Mouse (Mus musculus): Measurements from ENCODE around the gene Nr1h2. TPM values are rescaled to one million over a fixed set of nuclear protein-coding genes. Genes with fewer than 3 reads are reported as not detected.

The Nr1h2 gene
- total RNA-seq, 1 experiment from 2014 or later = 69.3 TPM

DNA sequence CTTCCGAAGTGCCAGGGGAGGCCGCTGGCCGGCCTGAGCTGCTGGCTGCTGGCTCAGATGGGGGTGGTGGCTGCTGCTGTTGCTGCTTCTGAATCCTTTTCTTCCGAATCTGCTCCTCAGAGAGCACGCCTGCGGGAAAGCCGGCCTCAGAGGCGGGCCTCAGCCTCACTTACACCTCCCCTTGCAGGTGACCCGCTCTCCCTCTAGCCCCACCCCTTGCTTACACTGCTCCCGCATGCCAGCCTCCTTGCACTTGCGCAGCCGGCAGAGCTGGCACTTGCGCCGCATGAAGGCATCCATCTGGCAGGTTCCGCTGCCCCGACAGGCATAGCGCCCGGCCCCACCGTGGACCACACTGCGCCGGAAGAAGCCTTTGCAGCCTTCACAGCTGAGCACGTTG lies 2.0 kb downstream of the Nr1h2 start:
- no peak for ATAC-seq (replicated peaks; ENCODE audit: low read depth, poor library complexity, severe bottlenecking)

DNA sequence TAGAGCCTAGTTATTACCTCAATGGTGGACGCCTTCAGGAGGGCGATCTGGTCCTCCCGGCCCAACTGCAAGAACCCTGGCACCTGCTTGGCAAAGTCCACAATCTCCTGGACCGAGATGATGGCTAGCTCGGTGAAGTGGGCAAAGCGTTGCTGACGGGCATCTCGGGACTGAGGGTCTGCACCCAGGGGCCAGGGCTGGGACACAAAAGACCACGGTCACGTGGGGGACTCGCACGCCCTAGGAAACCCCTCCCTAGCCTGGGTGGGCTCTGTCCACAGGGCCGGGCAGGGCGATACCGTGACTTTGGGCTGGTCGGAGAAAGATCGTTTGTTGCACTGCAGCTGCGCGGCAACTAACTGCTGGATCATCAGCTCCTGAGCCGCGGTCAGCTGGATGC lies 2.5 kb downstream of the Nr1h2 start:
- no peak for ATAC-seq (replicated peaks; ENCODE audit: low read depth, poor library complexity, severe bottlenecking)

DNA sequence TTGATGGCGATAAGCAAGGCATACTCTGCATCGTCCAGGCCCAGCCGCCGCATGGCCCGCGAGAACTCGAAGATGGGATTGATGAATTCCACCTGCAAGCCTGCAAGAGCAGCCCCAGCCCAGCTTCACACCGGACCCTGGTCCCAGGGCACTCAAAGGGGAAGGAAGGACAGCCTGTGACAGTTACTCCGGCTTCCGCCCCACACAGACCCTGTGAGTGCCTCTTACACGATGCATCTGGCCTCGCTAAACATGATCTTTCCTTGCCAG lies 3.4 kb downstream of the Nr1h2 start:
- no peak for ATAC-seq (replicated peaks; ENCODE audit: low read depth, poor library complexity, severe bottlenecking)

DNA sequence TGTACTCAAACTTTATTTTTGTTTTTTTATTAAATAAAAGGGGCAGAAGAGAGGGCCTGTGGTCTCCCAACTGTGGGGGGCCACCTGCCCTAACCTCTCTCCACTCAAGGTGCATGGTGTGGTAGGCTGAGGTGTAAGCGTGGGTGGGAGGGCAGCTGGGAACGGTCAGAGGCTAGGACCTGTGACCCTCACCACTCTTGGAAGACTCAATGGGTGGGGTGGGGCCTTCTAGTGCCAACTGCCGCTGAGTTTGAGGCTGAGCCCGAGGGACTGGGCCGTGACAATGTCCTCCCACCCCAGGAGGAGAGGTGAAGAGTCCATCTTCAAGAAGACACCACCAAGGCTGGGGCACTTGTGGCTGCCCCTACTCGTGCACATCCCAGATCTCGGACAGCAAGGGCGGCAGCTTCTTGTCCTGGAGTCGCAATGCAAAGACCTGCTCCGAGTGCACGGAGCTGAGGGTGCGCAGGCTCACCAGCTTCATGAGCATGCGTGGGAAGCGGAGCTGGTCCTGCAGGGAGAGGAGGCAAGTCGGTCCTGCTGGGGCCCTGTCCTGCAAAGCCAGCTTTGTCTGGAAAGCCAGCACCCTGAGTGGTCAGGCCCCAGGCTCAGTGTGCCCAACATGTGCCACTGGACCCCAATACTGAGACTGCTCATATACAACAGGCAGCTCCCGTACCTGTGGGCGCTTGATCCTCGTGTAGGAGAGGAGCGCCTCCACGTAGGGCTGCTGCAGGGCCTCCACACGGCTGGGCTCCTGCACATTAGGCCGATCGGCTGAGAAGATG lies 3.9 kb downstream of the Nr1h2 start:
- ATAC-seq (replicated peaks; ENCODE audit: low read depth, poor library complexity, severe bottlenecking) = no peak

DNA sequence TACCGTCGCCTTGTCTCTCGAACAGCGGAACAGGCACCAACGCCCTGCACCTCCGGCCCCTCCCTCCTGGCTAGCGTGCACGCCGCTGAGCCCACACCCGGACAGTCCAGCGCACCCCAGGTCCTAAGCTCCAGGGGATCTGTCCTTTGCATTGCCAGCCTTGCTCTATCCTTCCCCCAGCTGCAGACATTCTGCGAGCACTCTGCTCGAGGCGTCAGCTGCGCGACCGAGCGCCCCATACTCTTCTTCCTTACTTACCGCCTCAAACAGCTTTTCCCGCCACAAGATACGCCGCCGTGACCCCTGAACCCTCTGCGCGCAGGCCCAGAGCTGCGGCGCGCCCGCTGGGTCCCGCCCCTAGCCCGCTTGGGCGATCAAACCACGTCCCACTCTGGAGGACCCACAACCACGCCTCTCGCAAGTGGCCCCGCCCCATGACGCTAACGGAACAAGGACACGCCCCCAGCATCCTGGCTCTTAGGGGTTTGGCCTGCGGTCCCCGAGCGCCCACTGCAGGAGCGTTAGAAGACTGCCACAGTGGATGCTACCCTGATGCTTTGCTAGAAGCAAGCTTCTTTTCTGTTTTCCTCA lies 5.2 kb downstream of the Nr1h2 start, which contains the start of gene Pold1:
TSS of gene Pold1 (minus strand) at position 353 of the 591 bp plus-strand sequence.
- peak; percentile 77 for ATAC-seq (replicated peaks; ENCODE audit: low read depth, poor library complexity, severe bottlenecking)

DNA sequence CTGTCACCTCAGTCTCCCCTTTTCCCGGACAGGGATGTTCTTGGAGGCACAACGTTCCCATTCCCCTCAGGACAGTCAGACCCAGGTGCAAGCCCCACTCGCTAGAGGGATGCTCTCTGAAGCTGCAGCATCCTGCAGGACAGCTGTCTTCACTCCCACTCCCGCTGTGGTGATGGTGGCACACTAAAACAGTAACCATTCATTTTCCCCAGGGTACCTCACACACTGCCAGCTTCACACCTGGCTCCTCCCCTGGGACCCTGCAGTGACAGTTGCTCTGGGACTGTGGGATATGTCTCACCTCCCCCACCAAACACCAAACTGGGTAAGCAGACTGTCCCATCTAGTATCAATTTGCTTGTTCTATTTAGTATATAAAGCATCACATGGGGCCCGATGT lies 6.0 kb downstream of the Nr1h2 start:
- no peak for ATAC-seq (replicated peaks; ENCODE audit: low read depth, poor library complexity, severe bottlenecking)

DNA sequence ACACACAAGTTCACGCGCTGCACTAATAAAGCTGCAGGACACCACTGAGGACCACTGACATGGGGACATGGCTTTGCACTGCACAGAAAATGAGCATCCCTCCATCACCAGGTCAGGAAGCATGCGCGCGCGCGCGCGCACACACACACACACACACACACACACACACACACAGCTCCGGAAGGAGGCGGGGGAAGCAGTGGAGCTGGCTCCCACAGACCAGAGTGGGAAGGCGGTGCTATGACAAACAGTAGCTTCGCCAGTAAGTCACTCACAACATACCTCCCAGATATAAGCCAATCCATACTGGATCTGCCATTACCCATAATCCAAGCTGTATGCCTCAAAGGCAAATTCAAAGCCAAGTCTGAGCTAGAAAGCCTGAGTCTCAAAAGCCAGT lies 6.7 kb downstream of the Nr1h2 start:
- ATAC-seq (replicated peaks; ENCODE audit: low read depth, poor library complexity, severe bottlenecking) = 0 out of 2 replicates have a peak, but pooled peaks have one; percentile 7

DNA sequence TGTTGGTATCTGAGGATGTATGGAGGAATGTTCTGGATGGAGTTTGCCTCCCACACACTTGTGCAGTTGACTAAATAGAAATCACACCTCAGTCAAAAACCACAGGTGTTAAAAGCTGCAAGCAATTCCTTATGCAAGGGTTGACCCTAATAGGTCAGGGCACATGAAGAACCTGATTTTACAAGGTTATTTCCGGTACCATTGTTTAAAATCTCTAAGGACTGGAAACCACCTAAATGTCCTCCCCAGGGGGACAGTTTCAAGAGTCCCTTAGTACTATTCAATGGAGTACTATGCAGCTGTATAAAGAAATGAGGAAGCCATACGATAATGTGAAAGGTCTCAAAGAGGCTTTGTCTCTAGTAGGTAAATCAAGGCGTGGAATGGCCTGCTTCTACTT lies 7.5 kb downstream of the Nr1h2 start:
- no peak for ATAC-seq (replicated peaks; ENCODE audit: low read depth, poor library complexity, severe bottlenecking)

DNA sequence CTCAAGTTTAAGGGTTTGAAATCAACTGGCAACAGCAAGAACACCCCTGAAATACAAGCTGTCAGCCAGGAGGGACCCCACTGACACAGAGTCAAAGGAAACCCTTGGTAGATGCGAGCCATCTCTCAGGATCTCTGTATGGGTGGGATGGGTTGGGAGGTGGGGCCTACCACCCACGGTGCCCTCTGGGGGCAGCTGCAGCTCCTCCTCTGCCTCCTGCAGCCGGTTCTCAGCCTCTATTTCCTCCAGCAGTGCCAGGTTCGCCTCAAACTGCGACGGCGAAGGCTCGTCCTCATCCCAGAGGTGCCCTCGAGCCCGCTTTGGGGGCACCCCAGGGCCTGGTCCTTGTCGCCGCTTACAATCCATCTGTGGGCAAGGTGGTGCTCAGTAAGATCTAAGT lies 10.7 kb downstream of the Nr1h2 start:
- ATAC-seq (replicated peaks; ENCODE audit: low read depth, poor library complexity, severe bottlenecking) = no peak

DNA sequence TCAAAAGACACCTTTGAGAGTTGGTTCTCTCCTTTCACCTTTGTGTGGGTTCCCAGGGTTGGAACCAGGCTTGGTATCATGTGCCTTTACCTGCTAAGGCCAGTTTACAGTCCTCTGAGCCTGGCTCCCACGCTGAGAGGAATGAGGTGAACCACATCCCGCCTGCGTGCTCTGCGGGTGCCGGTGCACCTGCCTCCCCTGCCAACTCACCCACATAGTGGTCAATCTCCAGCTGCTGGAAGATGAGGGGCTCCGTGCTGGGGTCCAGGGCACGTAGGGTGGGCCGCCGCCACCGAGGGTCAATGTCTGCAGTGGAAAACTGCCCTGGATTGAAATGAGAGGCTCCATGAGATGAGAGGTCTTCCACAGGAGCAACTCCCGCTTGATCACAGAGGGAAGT lies 11.2 kb downstream of the Nr1h2 start:
- ATAC-seq (replicated peaks; ENCODE audit: low read depth, poor library complexity, severe bottlenecking) = no peak

DNA sequence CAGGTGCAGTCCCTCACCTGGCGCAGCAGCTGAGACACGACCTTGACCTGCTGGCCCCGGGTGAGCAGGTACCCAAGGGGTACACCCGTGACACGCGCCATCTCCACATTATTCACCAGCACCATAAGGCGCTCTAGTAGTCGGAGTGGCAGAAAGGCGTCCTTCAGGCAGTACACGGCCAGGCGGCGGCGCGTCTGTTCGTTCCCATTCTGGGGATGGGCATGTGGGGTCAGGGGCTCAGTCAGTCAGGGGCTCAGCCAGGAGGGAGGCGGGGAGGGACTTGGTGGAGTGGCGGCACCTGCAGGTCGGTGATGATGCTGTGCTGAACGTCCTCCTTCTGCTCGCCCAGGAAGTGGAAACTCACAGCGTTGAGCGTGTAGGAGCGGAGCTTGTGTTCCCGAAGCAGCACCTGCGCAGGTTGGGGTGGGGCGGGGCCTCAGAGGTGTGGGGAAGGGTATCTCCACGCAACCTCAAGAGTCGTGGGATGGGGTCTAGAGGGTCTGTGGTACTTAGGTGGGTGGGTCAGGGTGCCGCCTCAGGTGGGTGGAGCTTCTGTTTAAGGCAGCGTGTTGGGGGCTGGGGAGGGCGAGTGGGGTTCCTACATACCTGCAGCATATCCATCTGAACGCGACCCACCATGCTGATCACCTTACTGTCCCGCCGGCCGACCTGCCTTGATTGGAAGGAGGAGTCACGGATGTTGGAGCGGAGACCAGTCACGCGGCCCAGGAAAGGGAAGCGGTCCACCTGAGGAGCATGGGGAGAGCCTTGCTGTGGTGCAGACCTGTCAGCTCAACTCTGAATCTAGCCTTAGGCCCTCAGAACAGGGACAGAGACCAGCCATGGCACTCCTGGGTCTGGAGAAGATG lies 14.8 kb downstream of the Nr1h2 start:
- ATAC-seq (replicated peaks; ENCODE audit: low read depth, poor library complexity, severe bottlenecking) = no peak

DNA sequence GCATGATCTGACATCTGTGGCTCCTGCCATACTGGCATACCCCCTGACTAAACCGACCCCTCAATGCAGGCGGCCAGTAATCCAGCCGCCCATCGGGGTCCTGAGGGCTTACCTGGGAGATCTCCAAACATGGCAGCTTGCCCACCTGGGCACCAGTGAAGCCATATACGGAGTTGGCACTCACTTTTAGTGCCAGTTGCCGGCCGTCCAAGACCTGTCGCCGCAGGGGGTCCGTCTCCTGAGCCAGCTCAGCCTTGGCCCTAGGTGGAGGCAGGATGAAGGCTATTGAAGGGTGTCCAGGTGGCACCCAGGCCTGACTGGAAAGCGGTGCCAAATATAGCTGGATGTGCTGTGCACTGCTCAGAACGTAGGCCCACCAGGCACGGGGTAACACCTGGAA lies 16.3 kb downstream of the Nr1h2 start:
- ATAC-seq (replicated peaks; ENCODE audit: low read depth, poor library complexity, severe bottlenecking) = no peak

DNA sequence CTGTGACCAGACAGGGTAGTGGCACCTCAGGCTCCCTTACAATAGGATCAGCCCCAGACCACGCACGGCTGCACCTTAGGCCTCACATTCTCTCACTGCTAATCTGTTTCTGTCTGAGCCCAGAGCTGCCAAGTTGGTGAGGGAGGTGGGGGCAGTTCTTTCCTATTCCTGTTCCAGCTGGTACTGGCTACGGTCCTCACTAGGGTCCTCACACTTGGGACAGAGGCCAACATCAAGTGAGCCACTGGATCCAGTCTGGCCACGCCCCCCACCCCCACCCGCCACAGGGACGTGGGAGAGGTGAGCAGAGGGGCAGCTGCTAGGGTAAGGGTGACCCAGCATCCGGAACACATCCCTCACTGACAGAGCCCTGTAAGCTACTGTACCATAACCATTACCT lies 16.7 kb downstream of the Nr1h2 start:
- ATAC-seq (replicated peaks; ENCODE audit: low read depth, poor library complexity, severe bottlenecking) = no peak

DNA sequence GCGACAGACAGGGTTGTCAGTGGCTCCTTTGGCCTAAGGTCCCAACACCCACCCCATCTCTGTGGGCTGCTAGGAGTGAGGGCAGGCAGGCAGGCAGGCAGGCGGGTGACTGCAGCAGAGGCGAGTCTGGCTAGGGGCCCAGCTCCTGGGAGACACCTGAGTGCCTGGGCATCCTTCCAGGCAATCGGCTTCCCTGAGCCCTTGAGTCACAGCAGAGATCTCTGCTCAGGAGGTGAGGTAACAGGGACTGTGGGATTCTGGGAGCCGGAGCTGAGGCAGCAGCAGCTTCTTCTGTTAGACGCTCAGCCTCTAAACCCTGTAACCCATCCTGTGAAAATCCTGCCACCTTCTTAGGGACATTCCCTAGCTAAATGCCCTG lies 17.2 kb downstream of the Nr1h2 start:
- no peak for ATAC-seq (replicated peaks; ENCODE audit: low read depth, poor library complexity, severe bottlenecking)

DNA sequence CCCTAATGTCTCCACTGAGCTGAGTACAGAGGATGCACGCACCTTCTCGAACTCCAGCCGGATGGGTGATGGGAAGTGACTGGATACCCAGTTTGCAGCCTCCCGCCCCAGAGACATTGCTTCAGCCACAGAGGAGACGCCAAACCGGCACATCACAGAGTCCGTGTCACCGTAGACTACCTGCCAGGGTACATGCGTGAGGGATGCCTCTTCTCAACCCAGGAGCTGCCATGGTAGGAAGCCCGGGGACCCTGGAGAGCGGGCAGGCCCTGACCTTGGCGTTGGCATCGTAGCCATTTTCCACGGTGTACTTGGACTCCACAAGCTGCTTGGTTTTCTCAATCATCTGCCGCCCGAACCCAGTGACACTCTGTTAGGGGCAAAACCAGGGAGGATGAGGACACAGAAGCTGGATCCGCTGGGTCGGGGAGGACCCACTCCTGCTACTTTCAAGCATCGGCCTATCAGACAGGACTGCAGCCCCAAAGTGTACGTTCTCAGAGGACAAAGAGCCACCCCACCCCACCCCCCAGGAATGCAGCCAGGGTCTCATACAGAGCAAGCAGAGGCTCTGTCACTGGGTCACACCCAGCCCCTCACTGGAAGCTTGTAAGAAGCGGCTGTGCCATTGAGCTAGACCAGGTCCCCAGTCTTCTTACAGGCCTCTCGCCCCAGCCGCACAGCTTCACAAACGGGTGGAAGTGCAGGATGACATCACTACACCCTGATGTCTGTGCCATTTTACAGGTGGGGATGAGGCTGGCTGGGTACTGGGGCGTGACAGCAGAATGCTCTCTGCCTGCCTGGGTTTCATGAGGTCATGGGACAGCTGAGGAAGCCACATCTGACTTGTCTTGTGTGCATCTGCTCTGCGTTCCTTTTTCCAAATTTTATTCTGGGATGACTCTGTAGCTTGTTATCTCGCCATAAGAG lies 17.8 kb downstream of the Nr1h2 start:
- no peak for ATAC-seq (replicated peaks; ENCODE audit: low read depth, poor library complexity, severe bottlenecking)

DNA sequence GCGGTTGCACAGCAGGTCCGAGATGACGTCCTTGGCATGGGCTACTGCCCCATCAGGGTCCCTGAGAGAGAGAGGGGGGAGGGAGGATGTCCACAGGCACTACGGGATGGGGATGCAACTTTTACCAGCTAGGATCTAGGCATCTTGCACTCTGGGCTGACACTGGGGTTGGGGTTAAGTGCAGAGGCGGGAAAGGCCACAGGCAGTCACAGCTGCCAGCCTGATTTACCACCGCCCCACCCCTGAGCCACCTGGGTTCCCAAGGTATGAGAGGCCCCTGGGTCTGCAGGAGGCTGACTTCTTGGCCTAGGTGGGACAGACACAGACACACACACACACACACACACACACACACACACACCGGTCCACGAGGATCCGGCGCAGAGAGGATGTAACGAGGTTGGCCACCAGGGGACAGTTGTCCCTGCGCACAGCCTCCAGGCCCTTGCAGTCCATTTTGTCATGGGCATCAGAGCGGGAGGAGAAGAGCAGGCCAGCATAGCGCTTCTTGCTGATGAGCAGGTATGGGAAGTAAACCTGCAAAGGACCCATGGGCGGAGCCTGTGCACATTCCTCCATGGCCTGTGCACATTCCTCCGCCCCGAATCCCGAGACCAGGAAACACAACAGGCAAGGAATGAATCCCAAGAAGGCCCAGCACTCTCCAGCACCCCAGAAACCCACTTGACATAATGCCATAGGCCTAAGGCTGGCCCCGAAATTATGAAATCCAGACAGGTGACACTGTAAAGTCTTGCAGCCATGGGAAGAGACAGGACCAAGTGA lies 18.9 kb downstream of the Nr1h2 start:
- ATAC-seq (replicated peaks; ENCODE audit: low read depth, poor library complexity, severe bottlenecking) = no peak

DNA sequence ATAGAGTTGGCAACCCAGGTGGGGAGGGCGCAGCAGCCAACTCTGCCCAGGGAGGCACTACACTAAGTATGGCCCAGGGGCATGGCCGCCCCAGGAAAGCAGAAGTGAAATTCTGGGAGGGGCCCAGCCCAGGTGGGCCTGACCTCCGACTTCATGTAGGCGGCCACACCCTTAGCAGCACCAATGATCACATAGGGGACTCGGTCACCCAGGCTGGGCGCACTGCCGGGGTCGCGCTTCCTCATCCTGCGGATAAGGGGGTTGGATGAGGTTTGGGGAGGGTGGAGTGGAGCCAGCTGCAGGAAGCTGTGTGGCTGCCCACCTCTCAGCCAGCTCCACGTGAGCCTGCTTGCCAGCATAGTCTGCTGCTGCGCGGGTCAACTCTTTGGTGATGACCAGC lies 19.5 kb downstream of the Nr1h2 start:
- ATAC-seq (replicated peaks; ENCODE audit: low read depth, poor library complexity, severe bottlenecking) = peak; percentile 79

DNA sequence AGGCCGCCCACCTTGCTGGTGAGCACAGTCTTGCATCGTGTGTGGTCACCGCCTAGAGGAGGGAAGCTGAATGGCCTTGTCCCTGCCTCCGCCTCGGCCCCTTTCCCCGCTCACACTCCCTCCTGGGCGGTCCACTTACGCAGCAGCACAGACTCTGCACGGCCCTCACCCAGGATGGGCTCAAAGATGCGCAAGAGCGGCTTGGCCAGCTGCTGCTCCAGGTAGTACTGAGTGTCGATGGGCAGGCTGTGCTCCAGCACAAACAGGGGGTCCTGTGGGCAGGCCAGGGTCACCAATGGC lies 20.1 kb downstream of the Nr1h2 start:
- ATAC-seq (replicated peaks; ENCODE audit: low read depth, poor library complexity, severe bottlenecking) = no peak

DNA sequence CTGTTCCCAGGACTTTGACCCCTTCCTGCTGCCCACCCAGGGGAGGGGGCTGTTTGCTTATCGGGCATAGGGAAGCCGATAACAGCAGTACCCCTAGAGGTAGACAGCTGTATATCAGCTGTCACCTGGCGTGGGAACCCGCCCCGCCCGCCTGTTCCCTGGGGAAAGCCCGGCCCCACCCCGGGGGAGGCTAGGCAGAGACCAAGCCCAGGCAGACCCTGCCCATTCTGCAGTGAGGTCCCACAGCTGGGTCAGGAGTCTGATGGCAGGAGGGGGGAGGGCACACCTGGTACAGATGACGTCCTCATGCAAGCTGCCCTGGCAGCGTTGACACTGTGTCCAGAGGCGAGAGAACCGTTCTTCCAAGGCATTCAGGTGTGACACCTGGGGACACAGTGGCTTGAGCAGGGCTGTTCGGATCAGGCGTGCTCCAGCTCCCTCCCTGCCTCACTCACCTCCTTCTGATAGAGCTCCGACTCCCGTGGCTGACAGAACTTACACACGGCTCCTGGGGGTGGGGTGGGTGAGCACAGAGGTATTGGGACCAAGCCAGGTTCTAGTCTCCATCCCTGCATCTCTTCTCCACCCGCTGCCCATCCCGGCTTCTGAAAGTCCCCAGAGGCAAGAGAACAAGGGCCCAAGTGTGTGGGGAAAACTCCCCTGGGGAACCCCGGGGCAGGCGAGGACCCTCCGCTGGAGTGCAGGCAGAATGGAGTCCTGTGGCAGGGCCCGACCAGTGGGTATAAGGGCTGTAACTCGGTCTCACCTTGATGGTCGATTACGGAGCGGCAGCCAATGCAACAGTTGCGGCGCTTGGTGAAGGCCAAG lies 20.6 kb downstream of the Nr1h2 start:
- no peak for ATAC-seq (replicated peaks; ENCODE audit: low read depth, poor library complexity, severe bottlenecking)
